Mouse (Mus musculus): ENCODE results near the gene Samd14. TPM values are rescaled to one million over a fixed set of nuclear protein-coding genes. Genes with fewer than 3 reads are reported as not detected.
"Not testable (repeated sequence)": the region's sequence is repeated elsewhere in the genome, so short reads cannot be mapped to it uniquely, and the experiment has no call there.

The Samd14 gene
- polyA plus RNA-seq, 1 experiment from 2014 or later, result 34.7 TPM

- 16% methylated on average over 3 of the region's 3 CpGs for WGBS (ENCODE audit: insufficient replicate concordance)
- Histone ChIP-seq H3K9ac (ENCODE audit: low read depth, low read length) (no peak overlapping the region; the same call in 1 of the 2 replicates), H3K4me2 (ENCODE audit: low read depth, low read length) (peak overlapping the region; percentile 78; the same call in 1 of the 2 replicates)
Measured at GRCm38 (mm10) chr11:95007418-95007817, 2.3 kb upstream of the Samd14 start.

DNA sequence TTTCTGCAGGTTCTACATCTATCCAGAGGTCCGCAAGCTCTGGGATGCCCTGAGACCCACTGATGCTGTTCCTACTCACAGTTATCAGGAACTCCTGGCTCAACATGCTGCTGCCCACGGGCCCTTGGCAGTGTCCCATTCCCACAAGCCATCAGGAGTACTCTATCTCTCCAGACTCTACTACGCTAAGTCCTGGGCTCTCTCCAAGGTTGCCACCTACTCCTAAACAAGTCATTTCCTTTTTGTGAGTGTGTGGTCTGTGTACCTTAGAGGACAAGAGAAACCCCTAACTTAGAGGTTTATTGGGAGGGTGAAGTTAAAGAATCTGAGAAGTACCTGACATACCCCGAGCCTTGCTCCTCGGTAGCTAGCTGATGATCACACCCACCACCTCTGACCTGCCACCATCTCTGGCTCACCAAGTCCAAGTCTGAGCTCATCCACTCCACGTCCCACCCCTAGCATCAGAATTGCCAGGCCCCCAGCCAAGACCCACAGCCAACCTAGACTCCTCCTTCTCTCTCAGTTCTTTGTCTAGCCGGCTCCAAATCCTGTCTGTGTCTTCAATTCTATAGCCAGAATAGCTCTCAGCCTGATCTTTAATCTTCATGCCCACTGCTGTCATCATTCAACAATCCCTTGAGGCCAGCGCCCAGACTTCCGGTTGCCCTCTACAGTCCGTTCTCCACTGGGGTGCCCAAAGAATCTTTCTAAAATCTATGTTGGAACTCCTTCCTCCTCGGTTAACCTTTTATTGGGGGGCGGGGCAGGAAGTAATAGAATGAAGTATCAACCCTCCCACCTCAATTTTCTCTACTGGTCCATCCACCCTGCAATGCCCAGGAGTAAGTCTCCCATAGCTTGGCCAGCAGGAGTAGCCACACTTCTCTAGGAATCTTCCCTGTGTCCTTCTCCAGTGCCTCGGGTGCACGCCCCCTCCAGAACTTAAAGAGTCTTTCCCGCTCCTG lies 734 bp upstream of the Samd14 start:
- H3K4me1 ChIP-seq (ENCODE audit: control insufficient read depth, low read depth, low read length), result peaks cover 52% of the 10 kb centered on the region
- 27% methylated on average over 15 of the region's 15 CpGs for WGBS (ENCODE audit: insufficient replicate concordance)

More at GRCm38 (mm10) chr11:95007418-95007817, 2.3 kb upstream of the Samd14 start:
- H3K9me3 ChIP-seq (replicated peaks; ENCODE audit: control insufficient read depth, low read length), result no peaks in the 10 kb centered on the region
- no peaks in the 10 kb centered on the region for H3K27me3 ChIP-seq (ENCODE audit: control insufficient read depth, insufficient read depth, low read depth, low read length)
- H3K4me1 ChIP-seq (ENCODE audit: control insufficient read depth, low read depth, low read length), result peaks cover 44% of the 10 kb centered on the region
- H3K4me3 ChIP-seq (ENCODE audit: low read depth, low read length), result no peak overlapping the region
- peak overlapping the region; percentile 72 for H3K27ac ChIP-seq (ENCODE audit: low read length)
- peaks cover 17% of the 10 kb centered on the region for H3K36me3 ChIP-seq (ENCODE audit: control insufficient read depth, insufficient read depth)
- ATAC-seq (ENCODE audit: low read depth), result no peak

GRCm38 (mm10) chr11:95010141-95010739 lies 561 bp downstream of the Samd14 start:
- Histone ChIP-seq H3K4me2 (ENCODE audit: low read depth, low read length) (peak overlapping the region; percentile 85), H3K9me3 (replicated peaks; ENCODE audit: control insufficient read depth, low read length) (no peaks in the 10 kb centered on the region), H3K9ac (ENCODE audit: low read depth, low read length) (peak overlapping the region; percentile 85), H3K4me1 (ENCODE audit: control insufficient read depth, low read depth, low read length) (peaks cover 65% of the 10 kb centered on the region), H3K27me3 (ENCODE audit: control insufficient read depth, insufficient read depth, low read depth, low read length) (no peaks in the 10 kb centered on the region), H3K4me3 (ENCODE audit: low read depth, low read length) (peak overlapping the region; percentile 71), H3K27ac (ENCODE audit: low read length) (peak overlapping the region; percentile 98), H3K36me3 (ENCODE audit: control insufficient read depth, insufficient read depth) (peaks cover 10% of the 10 kb centered on the region)
- ATAC-seq (ENCODE audit: low read depth), result no peak
- under 1% methylated on average over 39 of the region's 40 CpGs for WGBS (ENCODE audit: insufficient replicate concordance)

More for the DNA sequence above, 734 bp upstream of the Samd14 start:
- Histone ChIP-seq H3K27me3 (ENCODE audit: control insufficient read depth, insufficient read depth, low read depth, low read length) (no peaks in the 10 kb centered on the region), H3K4me2 (ENCODE audit: low read depth, low read length) (peak overlapping the region; percentile 85), H3K36me3 (ENCODE audit: control insufficient read depth, insufficient read depth) (peaks cover 8% of the 10 kb centered on the region), H3K4me3 (ENCODE audit: low read depth, low read length) (peak overlapping the region; percentile 71), H3K9me3 (replicated peaks; ENCODE audit: control insufficient read depth, low read length) (no peaks in the 10 kb centered on the region), H3K27ac (ENCODE audit: low read length) (peak overlapping the region; percentile 98), H3K9ac (ENCODE audit: low read depth, low read length) (peak overlapping the region; percentile 85)
- no peak for ATAC-seq (ENCODE audit: low read depth)

DNA sequence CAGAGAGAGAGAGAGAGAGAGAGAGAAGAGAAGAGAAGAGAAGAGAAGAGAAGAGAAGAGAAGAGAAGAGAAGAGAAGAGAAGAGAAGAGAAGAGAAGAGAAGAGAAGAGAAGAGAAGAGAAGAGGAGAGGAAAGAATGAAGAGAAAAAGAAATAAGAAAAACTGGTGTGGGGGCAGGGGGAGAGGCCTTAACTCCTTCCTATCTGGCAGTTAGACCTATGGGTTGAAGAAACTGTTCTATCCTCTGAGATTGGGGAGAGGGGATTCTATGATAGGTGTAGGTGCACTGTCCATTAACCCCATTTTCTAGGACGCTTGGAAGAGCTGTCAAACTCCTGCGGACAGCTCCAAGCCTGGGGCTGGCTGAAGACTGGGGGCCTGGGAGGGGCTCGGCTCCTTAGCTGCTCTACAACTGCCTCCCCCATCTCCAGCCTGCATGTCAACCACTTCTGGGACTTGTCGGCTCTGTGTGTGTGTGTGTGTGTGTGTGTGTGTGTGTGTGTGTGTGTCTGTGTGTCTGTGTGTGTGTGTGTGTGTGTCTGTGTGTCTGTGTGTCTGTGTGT lies 1.2 kb downstream of the Samd14 start:
- peaks cover 69% of the 10 kb centered on the region for H3K4me1 ChIP-seq (ENCODE audit: control insufficient read depth, low read depth, low read length)
- not testable (repeated sequence) for ATAC-seq (ENCODE audit: low read depth)

DNA sequence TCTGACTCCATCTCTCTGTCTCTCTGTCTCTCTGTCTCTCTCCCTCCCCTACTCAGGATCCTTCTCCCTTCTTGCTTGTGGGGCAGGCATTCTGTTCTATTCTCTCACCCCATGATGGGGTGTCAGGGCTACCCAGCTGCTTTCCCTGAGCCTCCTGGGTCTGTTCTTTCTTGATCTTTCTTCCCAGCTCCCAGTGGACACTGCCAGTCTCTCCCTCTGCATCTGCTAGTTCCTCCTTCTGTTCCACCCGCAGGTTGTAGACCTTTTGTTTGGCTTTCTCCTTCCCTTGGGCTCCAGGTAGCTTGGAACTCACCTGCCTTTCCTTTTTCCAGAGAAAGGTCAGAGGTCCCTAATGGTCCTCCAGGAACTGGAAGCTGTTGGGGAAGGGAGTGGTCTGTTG lies 1.7 kb downstream of the Samd14 start:
- peaks cover 69% of the 10 kb centered on the region for H3K4me1 ChIP-seq (ENCODE audit: control insufficient read depth, low read depth, low read length)
- no peaks in the 10 kb centered on the region for H3K27me3 ChIP-seq (ENCODE audit: control insufficient read depth, insufficient read depth, low read depth, low read length)
- 3% methylated on average over 1 of the region's 1 CpGs for WGBS (ENCODE audit: insufficient replicate concordance)
- peak overlapping the region; percentile 98 for H3K27ac ChIP-seq (ENCODE audit: low read length)
- peak overlapping the region; percentile 70 for H3K4me2 ChIP-seq (ENCODE audit: low read depth, low read length)
- peak overlapping the region; percentile 85 for H3K9ac ChIP-seq (ENCODE audit: low read depth, low read length)
- ATAC-seq (ENCODE audit: low read depth), result no peak
- H3K4me3 ChIP-seq (ENCODE audit: low read depth, low read length), result peak overlapping the region; percentile 71
- no peaks in the 10 kb centered on the region for H3K9me3 ChIP-seq (replicated peaks; ENCODE audit: control insufficient read depth, low read length)
- peaks cover 10% of the 10 kb centered on the region for H3K36me3 ChIP-seq (ENCODE audit: control insufficient read depth, insufficient read depth)

More for the DNA sequence above, 1.2 kb downstream of the Samd14 start:
- not testable (repeated sequence) for H3K27me3 ChIP-seq (ENCODE audit: control insufficient read depth, insufficient read depth, low read depth, low read length); H3K9me3 ChIP-seq (replicated peaks; ENCODE audit: control insufficient read depth, low read length)
- 18% methylated on average over 3 of the region's 4 CpGs for WGBS (ENCODE audit: insufficient replicate concordance)
- Histone ChIP-seq H3K4me3 (ENCODE audit: low read depth, low read length) (peak overlapping the region; percentile 71), H3K9ac (ENCODE audit: low read depth, low read length) (peak overlapping the region; percentile 85), H3K27ac (ENCODE audit: low read length) (peak overlapping the region; percentile 98), H3K36me3 (ENCODE audit: control insufficient read depth, insufficient read depth) (peaks cover 10% of the 10 kb centered on the region), H3K4me2 (ENCODE audit: low read depth, low read length) (peak overlapping the region; percentile 70)

GRCm38 (mm10) chr11:95012075-95012474 lies 2.4 kb downstream of the Samd14 start:
- Histone ChIP-seq H3K9me3 (replicated peaks; ENCODE audit: control insufficient read depth, low read length) (no peaks in the 10 kb centered on the region), H3K4me3 (ENCODE audit: low read depth, low read length) (peak overlapping the region; percentile 71), H3K9ac (ENCODE audit: low read depth, low read length) (peak overlapping the region; percentile 85), H3K4me1 (ENCODE audit: control insufficient read depth, low read depth, low read length) (peaks cover 64% of the 10 kb centered on the region), H3K27me3 (ENCODE audit: control insufficient read depth, insufficient read depth, low read depth, low read length) (no peaks in the 10 kb centered on the region), H3K36me3 (ENCODE audit: control insufficient read depth, insufficient read depth) (peaks cover 13% of the 10 kb centered on the region), H3K27ac (ENCODE audit: low read length) (peak overlapping the region; percentile 98), H3K4me2 (ENCODE audit: low read depth, low read length) (peak overlapping the region; percentile 70)
- 19% methylated on average over 3 of the region's 3 CpGs for WGBS (ENCODE audit: insufficient replicate concordance)
- ATAC-seq (ENCODE audit: low read depth), result peak; percentile 96

DNA sequence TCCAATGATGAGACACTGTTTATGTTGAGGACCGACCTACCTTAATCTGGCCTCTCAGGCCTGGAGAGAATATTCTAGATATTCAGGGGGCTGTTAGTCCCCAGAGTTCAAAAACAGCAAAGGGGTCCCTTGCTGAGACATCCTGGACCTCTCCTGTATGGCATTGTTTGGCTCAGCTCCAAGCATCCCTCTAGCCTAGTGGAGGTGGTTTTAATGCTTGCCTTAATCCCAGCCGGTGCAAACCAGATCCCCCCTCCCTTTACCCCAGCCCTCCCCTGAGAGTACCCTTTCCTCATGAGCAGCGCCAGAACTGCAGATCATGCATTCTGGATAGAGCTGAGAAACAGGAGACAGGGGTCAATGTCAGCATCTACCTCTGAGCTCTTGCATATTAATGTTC lies 2.8 kb downstream of the Samd14 start:
- Histone ChIP-seq H3K9ac (ENCODE audit: low read depth, low read length) (peak overlapping the region; percentile 66), H3K27ac (ENCODE audit: low read length) (peak overlapping the region; percentile 98), H3K27me3 (ENCODE audit: control insufficient read depth, insufficient read depth, low read depth, low read length) (no peaks in the 10 kb centered on the region), H3K4me1 (ENCODE audit: control insufficient read depth, low read depth, low read length) (peaks cover 60% of the 10 kb centered on the region), H3K4me2 (ENCODE audit: low read depth, low read length) (peak overlapping the region; percentile 70), H3K4me3 (ENCODE audit: low read depth, low read length) (peak overlapping the region; percentile 71), H3K36me3 (ENCODE audit: control insufficient read depth, insufficient read depth) (peaks cover 16% of the 10 kb centered on the region), H3K9me3 (replicated peaks; ENCODE audit: control insufficient read depth, low read length) (no peaks in the 10 kb centered on the region)
- no peak for ATAC-seq (ENCODE audit: low read depth)
- WGBS (ENCODE audit: insufficient replicate concordance), result 28% methylated on average over 3 of the region's 3 CpGs

DNA sequence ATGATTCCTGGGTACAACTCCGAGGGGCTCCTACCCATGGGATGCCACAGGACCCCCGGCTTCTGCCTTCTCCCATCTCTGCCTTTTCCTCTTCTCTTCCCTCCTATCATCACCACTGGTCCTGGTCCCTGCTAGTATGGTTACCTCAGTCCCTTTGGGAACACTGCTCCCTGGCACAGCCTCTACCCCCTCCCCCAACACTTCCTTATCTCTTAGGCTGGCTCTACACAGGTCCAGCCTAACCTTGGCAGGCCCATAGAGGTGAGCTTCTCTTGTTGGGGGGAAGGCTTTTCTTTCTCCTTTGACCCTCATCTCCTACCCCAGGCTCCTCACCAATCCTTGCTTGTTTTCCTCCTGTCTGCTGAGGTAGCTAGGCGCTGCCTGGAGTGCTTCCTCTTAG lies 5.8 kb downstream of the Samd14 start:
- Histone ChIP-seq H3K4me1 (ENCODE audit: control insufficient read depth, low read depth, low read length) (peaks cover 40% of the 10 kb centered on the region), H3K36me3 (ENCODE audit: control insufficient read depth, insufficient read depth) (peaks cover 33% of the 10 kb centered on the region), H3K4me3 (ENCODE audit: low read depth, low read length) (no peak overlapping the region), H3K27ac (ENCODE audit: low read length) (no peak overlapping the region; the same call in 1 of the 2 replicates), H3K9me3 (replicated peaks; ENCODE audit: control insufficient read depth, low read length) (no peaks in the 10 kb centered on the region), H3K4me2 (ENCODE audit: low read depth, low read length) (0 out of 2 replicates have a peak overlapping the region, but pooled peaks have one; percentile 4), H3K27me3 (ENCODE audit: control insufficient read depth, insufficient read depth, low read depth, low read length) (peaks cover 4% of the 10 kb centered on the region; the same call in 1 of the 2 replicates), H3K9ac (ENCODE audit: low read depth, low read length) (peak overlapping the region; percentile 16)
- ATAC-seq (ENCODE audit: low read depth), result no peak
- 73% methylated on average over 3 of the region's 3 CpGs for WGBS (ENCODE audit: insufficient replicate concordance)

All from liver, embryonic 16.5 days (tissue).